Mouse (Mus musculus): ENCODE measurements around the gene Myadm. TPM values are rescaled to one million over a fixed set of nuclear protein-coding genes. Genes with fewer than 3 reads are reported as not detected.

Myadm gene
- polyA plus RNA-seq, 1 experiment from 2014 or later, result 170 TPM

DNA sequence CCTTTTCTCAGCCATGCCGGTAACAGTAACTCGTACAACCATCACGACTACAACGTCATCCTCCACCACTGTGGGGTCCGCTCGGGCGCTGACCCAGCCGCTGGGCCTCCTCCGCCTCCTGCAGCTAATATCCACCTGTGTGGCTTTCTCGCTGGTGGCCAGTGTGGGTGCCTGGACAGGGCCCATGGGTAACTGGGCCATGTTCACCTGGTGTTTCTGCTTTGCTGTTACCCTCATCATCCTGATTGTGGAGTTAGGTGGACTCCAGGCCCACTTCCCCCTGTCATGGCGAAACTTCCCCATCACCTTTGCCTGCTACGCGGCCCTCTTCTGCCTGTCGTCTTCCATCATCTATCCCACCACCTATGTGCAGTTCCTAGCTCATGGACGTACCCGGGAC is 7.8 kb downstream of the Myadm start:
- H3K27ac ChIP-seq (ENCODE audit: low read length), result no peak overlapping the region
- H3K4me2 ChIP-seq (ENCODE audit: low read depth, low read length), result no peak overlapping the region
- H3K36me3 ChIP-seq (ENCODE audit: control insufficient read depth, insufficient read depth, low read length), result peaks cover 42% of the 10 kb centered on the region
- ATAC-seq (ENCODE audit: insufficient read depth, low FRiP score), result no peak
- peaks cover 67% of the 10 kb centered on the region for H3K4me1 ChIP-seq (ENCODE audit: control insufficient read depth, insufficient read depth, low read length)
- no peaks in the 10 kb centered on the region for H3K27me3 ChIP-seq (ENCODE audit: control insufficient read depth, insufficient read depth, low read length)
- H3K4me3 ChIP-seq (replicated peaks; ENCODE audit: low read length), result no peak overlapping the region
- 92% methylated on average over 16 of the region's 16 CpGs for WGBS
- H3K9ac ChIP-seq (ENCODE audit: low read length), result no peak overlapping the region
- H3K9me3 ChIP-seq (replicated peaks; ENCODE audit: control insufficient read depth, low read length), result no peaks in the 10 kb centered on the region

- ATAC-seq (ENCODE audit: insufficient read depth, low FRiP score), result no peak
- WGBS, result 49% methylated on average over 7 of the region's 7 CpGs
Measured at GRCm38 (mm10) chr7:3299941-3300617, 11.2 kb downstream of the Myadm start.

GRCm38 (mm10) chr7:3300891-3301627 is 12.2 kb downstream of the Myadm start:
- no peak overlapping the region for H3K4me3 ChIP-seq (replicated peaks; ENCODE audit: low read length)
- peaks cover 28% of the 10 kb centered on the region for H3K36me3 ChIP-seq (ENCODE audit: control insufficient read depth, insufficient read depth, low read length)
- H3K4me1 ChIP-seq (ENCODE audit: control insufficient read depth, insufficient read depth, low read length), result peaks cover 57% of the 10 kb centered on the region
- ATAC-seq (ENCODE audit: insufficient read depth, low FRiP score), result no peak
- H3K27me3 ChIP-seq (ENCODE audit: control insufficient read depth, insufficient read depth, low read length), result peaks cover 18% of the 10 kb centered on the region
- WGBS, result 67% methylated on average over 8 of the region's 8 CpGs
- H3K27ac ChIP-seq (ENCODE audit: low read length), result no peak overlapping the region
- H3K9me3 ChIP-seq (replicated peaks; ENCODE audit: control insufficient read depth, low read length), result no peaks in the 10 kb centered on the region
- H3K4me2 ChIP-seq (ENCODE audit: low read depth, low read length), result no peak overlapping the region
- no peak overlapping the region for H3K9ac ChIP-seq (ENCODE audit: low read length)

More at GRCm38 (mm10) chr7:3299941-3300617, 11.2 kb downstream of the Myadm start:
- Histone ChIP-seq H3K27me3 (ENCODE audit: control insufficient read depth, insufficient read depth, low read length) (peaks cover 17% of the 10 kb centered on the region), H3K4me1 (ENCODE audit: control insufficient read depth, insufficient read depth, low read length) (peaks cover 66% of the 10 kb centered on the region), H3K27ac (ENCODE audit: low read length) (no peak overlapping the region), H3K9ac (ENCODE audit: low read length) (no peak overlapping the region), H3K4me2 (ENCODE audit: low read depth, low read length) (no peak overlapping the region), H3K9me3 (replicated peaks; ENCODE audit: control insufficient read depth, low read length) (no peaks in the 10 kb centered on the region), H3K4me3 (replicated peaks; ENCODE audit: low read length) (no peak overlapping the region), H3K36me3 (ENCODE audit: control insufficient read depth, insufficient read depth, low read length) (peaks cover 36% of the 10 kb centered on the region)

DNA sequence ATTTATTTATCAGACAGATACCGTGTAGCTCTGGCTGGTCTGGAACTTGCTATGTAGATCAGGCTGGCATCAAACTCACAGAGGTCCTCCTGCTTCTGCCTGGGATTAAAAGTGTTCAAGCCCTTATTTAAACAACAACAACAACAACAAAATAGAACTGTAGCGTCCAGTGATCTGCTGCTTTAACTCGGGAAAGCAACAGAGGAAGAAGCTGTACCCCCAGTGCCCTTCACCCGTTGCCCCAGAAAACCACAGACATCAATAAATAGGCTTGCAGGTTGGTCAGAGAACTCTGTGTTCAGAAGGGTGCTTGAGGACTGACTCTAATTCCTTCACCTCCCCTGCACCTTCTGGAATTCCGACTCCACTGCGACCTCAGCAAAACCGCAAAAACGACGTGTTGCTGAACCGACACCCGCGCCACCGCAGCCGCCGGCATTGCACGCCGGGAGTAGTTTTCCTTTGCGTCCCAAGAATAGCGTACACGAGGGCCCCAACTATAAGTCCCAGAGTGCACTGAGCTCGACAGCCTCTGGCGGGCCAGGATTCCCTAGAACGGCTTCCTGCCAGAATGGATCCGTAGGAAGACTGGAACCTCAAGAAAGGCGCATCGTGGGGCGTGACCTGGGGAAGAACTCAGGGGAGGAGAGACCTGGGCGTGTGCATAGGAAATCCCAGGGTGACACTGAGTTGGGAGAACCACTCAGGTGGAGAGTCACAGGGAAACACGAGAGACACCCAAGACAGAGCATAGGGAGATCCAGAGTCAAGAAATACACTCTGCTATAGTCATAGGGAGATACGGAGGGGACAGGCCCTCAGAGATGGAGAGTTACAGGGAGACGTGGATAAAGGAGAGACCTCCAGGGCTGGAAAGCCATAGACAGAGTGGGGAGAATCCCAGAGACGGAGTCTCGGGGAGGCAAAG is 13.0 kb downstream of the Myadm start:
- Histone ChIP-seq H3K9me3 (replicated peaks; ENCODE audit: control insufficient read depth, low read length) (no peaks in the 10 kb centered on the region), H3K4me3 (replicated peaks; ENCODE audit: low read length) (peak overlapping the region; percentile 38), H3K4me2 (ENCODE audit: low read depth, low read length) (peak overlapping the region; percentile 65), H3K4me1 (ENCODE audit: control insufficient read depth, insufficient read depth, low read length) (peaks cover 50% of the 10 kb centered on the region), H3K27ac (ENCODE audit: low read length) (peak overlapping the region; percentile 9; the same call in 1 of the 2 replicates), H3K27me3 (ENCODE audit: control insufficient read depth, insufficient read depth, low read length) (peaks cover 18% of the 10 kb centered on the region), H3K36me3 (ENCODE audit: control insufficient read depth, insufficient read depth, low read length) (peaks cover 20% of the 10 kb centered on the region), H3K9ac (ENCODE audit: low read length) (peak overlapping the region; percentile 64)
- WGBS, result 9% methylated on average over 33 of the region's 33 CpGs
- ATAC-seq (ENCODE audit: insufficient read depth, low FRiP score), result peak; percentile 33; the same call in 1 of the 2 replicates

- H3K27ac ChIP-seq (ENCODE audit: low read length), result peak overlapping the region; percentile 9; the same call in 1 of the 2 replicates
- H3K4me3 ChIP-seq (replicated peaks; ENCODE audit: low read length), result peak overlapping the region; percentile 38
- peaks cover 18% of the 10 kb centered on the region for H3K27me3 ChIP-seq (ENCODE audit: control insufficient read depth, insufficient read depth, low read length)
- peaks cover 42% of the 10 kb centered on the region for H3K4me1 ChIP-seq (ENCODE audit: control insufficient read depth, insufficient read depth, low read length)
- H3K4me2 ChIP-seq (ENCODE audit: low read depth, low read length), result peak overlapping the region; percentile 65
- H3K36me3 ChIP-seq (ENCODE audit: control insufficient read depth, insufficient read depth, low read length), result peaks cover 12% of the 10 kb centered on the region
- H3K9me3 ChIP-seq (replicated peaks; ENCODE audit: control insufficient read depth, low read length), result no peaks in the 10 kb centered on the region
- peak overlapping the region; percentile 64 for H3K9ac ChIP-seq (ENCODE audit: low read length)
- peak; percentile 8; the same call in 1 of the 2 replicates for ATAC-seq (ENCODE audit: insufficient read depth, low FRiP score)
- WGBS, result 2% methylated on average over 16 of the region's 16 CpGs
Measured at GRCm38 (mm10) chr7:3302556-3303275, 13.8 kb downstream of the Myadm start.

GRCm38 (mm10) chr7:3303276-3303781 is 14.4 kb downstream of the Myadm start:
- Histone ChIP-seq H3K9me3 (replicated peaks; ENCODE audit: control insufficient read depth, low read length) (no peaks in the 10 kb centered on the region), H3K27ac (ENCODE audit: low read length) (no peak overlapping the region), H3K4me3 (replicated peaks; ENCODE audit: low read length) (peak overlapping the region; percentile 38), H3K27me3 (ENCODE audit: control insufficient read depth, insufficient read depth, low read length) (peaks cover 18% of the 10 kb centered on the region), H3K4me1 (ENCODE audit: control insufficient read depth, insufficient read depth, low read length) (peaks cover 36% of the 10 kb centered on the region), H3K4me2 (ENCODE audit: low read depth, low read length) (peak overlapping the region; percentile 65), H3K36me3 (ENCODE audit: control insufficient read depth, insufficient read depth, low read length) (peaks cover 10% of the 10 kb centered on the region), H3K9ac (ENCODE audit: low read length) (peak overlapping the region; percentile 17)
- ATAC-seq (ENCODE audit: insufficient read depth, low FRiP score), result peak; percentile 55
- 2% methylated on average over 26 of the region's 29 CpGs for WGBS

- peak overlapping the region; percentile 65 for H3K4me2 ChIP-seq (ENCODE audit: low read depth, low read length)
- peak; percentile 3; the same call in 1 of the 2 replicates for ATAC-seq (ENCODE audit: insufficient read depth, low FRiP score)
- H3K9ac ChIP-seq (ENCODE audit: low read length), result peak overlapping the region; percentile 17
- no peaks in the 10 kb centered on the region for H3K9me3 ChIP-seq (replicated peaks; ENCODE audit: control insufficient read depth, low read length)
- peaks cover 18% of the 10 kb centered on the region for H3K27me3 ChIP-seq (ENCODE audit: control insufficient read depth, insufficient read depth, low read length)
- peak overlapping the region; percentile 38 for H3K4me3 ChIP-seq (replicated peaks; ENCODE audit: low read length)
- no peak overlapping the region for H3K27ac ChIP-seq (ENCODE audit: low read length)
- H3K36me3 ChIP-seq (ENCODE audit: control insufficient read depth, insufficient read depth, low read length), result peaks cover 8% of the 10 kb centered on the region
- WGBS, result 8% methylated on average over 12 of the region's 12 CpGs
- H3K4me1 ChIP-seq (ENCODE audit: control insufficient read depth, insufficient read depth, low read length), result peaks cover 33% of the 10 kb centered on the region
Measured at GRCm38 (mm10) chr7:3303789-3304188, 14.9 kb downstream of the Myadm start.

- no peak for ATAC-seq (ENCODE audit: insufficient read depth, low FRiP score)
- Histone ChIP-seq H3K4me1 (ENCODE audit: control insufficient read depth, insufficient read depth, low read length) (peaks cover 32% of the 10 kb centered on the region), H3K27ac (ENCODE audit: low read length) (no peak overlapping the region), H3K27me3 (ENCODE audit: control insufficient read depth, insufficient read depth, low read length) (peaks cover 18% of the 10 kb centered on the region), H3K4me2 (ENCODE audit: low read depth, low read length) (no peak overlapping the region), H3K9ac (ENCODE audit: low read length) (no peak overlapping the region), H3K36me3 (ENCODE audit: control insufficient read depth, insufficient read depth, low read length) (peaks cover 7% of the 10 kb centered on the region), H3K9me3 (replicated peaks; ENCODE audit: control insufficient read depth, low read length) (no peaks in the 10 kb centered on the region), H3K4me3 (replicated peaks; ENCODE audit: low read length) (no peak overlapping the region)
- WGBS, result 2% methylated on average over 10 of the region's 10 CpGs
Measured at GRCm38 (mm10) chr7:3304298-3304697, 15.4 kb downstream of the Myadm start.
